Mouse (Mus musculus): ENCODE results near the gene Gm17374. TPM values are rescaled to one million over a fixed set of nuclear protein-coding genes. Genes with fewer than 3 reads are reported as not detected.
"Not testable (repeated sequence)": the region's sequence is repeated elsewhere in the genome, so short reads cannot be mapped to it uniquely, and the experiment has no call there.

Gm17374 gene
- polyA plus RNA-seq, 1 experiment from 2014 or later, result not detected

- Histone ChIP-seq H3K9me3 (ENCODE audit: low read depth, low read length) (no peaks in the 10 kb centered on the region), H3K4me1 (ENCODE audit: insufficient read depth) (no peaks in the 10 kb centered on the region), H3K27ac (ENCODE audit: low read depth) (no peak overlapping the region), H3K4me2 (no peak overlapping the region), H3K36me3 (ENCODE audit: insufficient read depth) (peaks cover 49% of the 10 kb centered on the region), H3K9ac (no peak overlapping the region), H3K4me3 (ENCODE audit: low read depth, low read length) (no peak overlapping the region), H3K27me3 (ENCODE audit: insufficient read depth, low read length) (no peaks in the 10 kb centered on the region)
- WGBS, result 94% methylated on average over 5 of the region's 5 CpGs
- TF ChIP-seq CTCF (IDR thresholded peaks at IDR 0.05; ENCODE audit: low read depth), result no peak
- no peak for DNase-seq
- ATAC-seq (ENCODE audit: insufficient read depth), result no peak
Observed at GRCm38 (mm10) chr2:140163351-140163854, 11.6 kb downstream of the Gm17374 start.

GRCm38 (mm10) chr2:140169057-140169456 is 17.2 kb downstream of the Gm17374 start:
- no peak overlapping the region for H3K27ac ChIP-seq (ENCODE audit: low read depth)
- H3K9ac ChIP-seq, result no peak overlapping the region
- H3K27me3 ChIP-seq (ENCODE audit: insufficient read depth, low read length), result no peaks in the 10 kb centered on the region
- no peak for ATAC-seq (ENCODE audit: insufficient read depth)
- peaks cover 7% of the 10 kb centered on the region for H3K4me1 ChIP-seq (ENCODE audit: insufficient read depth)
- WGBS, result 66% methylated on average over 1 of the region's 1 CpGs
- TF ChIP-seq CTCF (IDR thresholded peaks at IDR 0.05; ENCODE audit: low read depth), result no peak
- peak overlapping the region; percentile 77 for H3K4me2 ChIP-seq
- no peaks in the 10 kb centered on the region for H3K9me3 ChIP-seq (ENCODE audit: low read depth, low read length)
- DNase-seq, result no peak
- H3K4me3 ChIP-seq (ENCODE audit: low read depth, low read length), result peak overlapping the region; percentile 82
- peaks cover 28% of the 10 kb centered on the region for H3K36me3 ChIP-seq (ENCODE audit: insufficient read depth)

DNA sequence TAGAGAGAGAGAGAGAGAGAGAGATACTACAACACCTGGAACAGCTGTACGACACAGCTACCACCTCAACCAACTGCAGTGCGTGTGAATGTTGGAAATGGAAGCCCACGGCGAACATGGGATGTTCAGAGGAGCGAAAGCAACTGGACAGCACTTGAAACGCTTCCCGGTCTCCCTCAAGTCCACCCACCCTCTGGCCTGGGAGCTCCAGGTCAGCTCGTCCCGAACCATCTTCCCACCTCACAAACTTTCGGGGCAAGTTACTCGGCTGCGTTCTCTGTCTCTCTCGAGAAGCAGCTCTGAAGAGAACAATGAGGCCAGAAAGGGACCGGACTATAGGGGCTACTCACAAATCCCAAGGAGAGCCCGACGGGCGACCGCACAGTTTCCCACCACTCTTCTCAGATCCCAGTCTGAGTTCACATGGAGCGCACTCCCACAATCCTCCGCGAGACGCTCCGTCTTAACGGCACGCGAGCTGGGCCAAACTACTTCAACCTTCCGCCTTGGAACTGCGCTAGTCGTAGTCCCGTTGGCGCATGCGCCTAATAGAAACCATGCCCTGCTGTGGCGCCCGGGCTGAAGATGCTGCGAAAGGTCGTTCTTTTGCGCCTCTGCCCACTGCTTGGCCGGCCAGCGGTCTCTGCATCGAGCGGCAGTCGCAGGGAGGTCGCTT is 18.4 kb downstream of the Gm17374 start, which contains the start of the genes Esf1 and Ndufaf5:
Gene Esf1 (minus strand): TSS at position 438 of the 676 bp plus-strand sequence.
Gene Ndufaf5 (plus strand): TSS at position 523 of the 676 bp plus-strand sequence.
- Histone ChIP-seq H3K4me1 (ENCODE audit: insufficient read depth) (peaks cover 7% of the 10 kb centered on the region), H3K4me3 (ENCODE audit: low read depth, low read length) (peak within 1 kb of the TSS; percentile 82), H3K27me3 (ENCODE audit: insufficient read depth, low read length) (no peaks in the 10 kb centered on the region), H3K9me3 (ENCODE audit: low read depth, low read length) (no peaks in the 10 kb centered on the region), H3K36me3 (ENCODE audit: insufficient read depth) (peaks cover 24% of the 10 kb centered on the region), H3K27ac (ENCODE audit: low read depth) (peak within 1 kb of the TSS; percentile 58; the same call in 1 of the 2 replicates), H3K9ac (peak within 1 kb of the TSS; percentile 92), H3K4me2 (peak within 1 kb of the TSS; percentile 77)
- DNase-seq, result peak; percentile 99
- 0% methylated on average over 43 of the region's 43 CpGs for WGBS
- TF ChIP-seq CTCF (IDR thresholded peaks at IDR 0.05; ENCODE audit: low read depth), result no peak
- ATAC-seq (ENCODE audit: insufficient read depth), result peak; percentile 99

GRCm38 (mm10) chr2:140170803-140171553 is 19.1 kb downstream of the Gm17374 start:
- DNase-seq, result peak; percentile 55
- peaks cover 21% of the 10 kb centered on the region for H3K36me3 ChIP-seq (ENCODE audit: insufficient read depth)

GRCm38 (mm10) chr2:140185685-140186210 is 33.9 kb downstream of the Gm17374 start:
- not testable (repeated sequence) for H3K9me3 ChIP-seq (ENCODE audit: low read depth, low read length); H3K4me2 ChIP-seq; ATAC-seq (ENCODE audit: insufficient read depth); DNase-seq; H3K4me1 ChIP-seq (ENCODE audit: insufficient read depth); H3K4me3 ChIP-seq (ENCODE audit: low read depth, low read length); H3K27me3 ChIP-seq (ENCODE audit: insufficient read depth, low read length); H3K27ac ChIP-seq (ENCODE audit: low read depth); H3K9ac ChIP-seq
- WGBS, result 89% methylated on average over 3 of the region's 3 CpGs
- H3K36me3 ChIP-seq (ENCODE audit: insufficient read depth), result peaks cover 39% of the 10 kb centered on the region
- peak; percentile 11 for TF ChIP-seq CTCF (IDR thresholded peaks at IDR 0.05; ENCODE audit: low read depth)

More at GRCm38 (mm10) chr2:140170803-140171553, 19.1 kb downstream of the Gm17374 start:
- no peaks in the 10 kb centered on the region for H3K27me3 ChIP-seq (ENCODE audit: insufficient read depth, low read length)
- 6% methylated on average over 28 of the region's 28 CpGs for WGBS
- H3K4me2 ChIP-seq, result peak overlapping the region; percentile 77
- ATAC-seq (ENCODE audit: insufficient read depth), result peak; percentile 93
- H3K4me1 ChIP-seq (ENCODE audit: insufficient read depth), result peaks cover 7% of the 10 kb centered on the region
- H3K4me3 ChIP-seq (ENCODE audit: low read depth, low read length), result peak overlapping the region; percentile 82
- H3K27ac ChIP-seq (ENCODE audit: low read depth), result peak overlapping the region; percentile 58; the same call in 1 of the 2 replicates
- peak overlapping the region; percentile 92 for H3K9ac ChIP-seq
- no peaks in the 10 kb centered on the region for H3K9me3 ChIP-seq (ENCODE audit: low read depth, low read length)
- no peak for TF ChIP-seq CTCF (IDR thresholded peaks at IDR 0.05; ENCODE audit: low read depth)

- H3K9ac ChIP-seq, result no peak overlapping the region
- 58% methylated on average over 2 of the region's 2 CpGs for WGBS
- peaks cover 39% of the 10 kb centered on the region for H3K36me3 ChIP-seq (ENCODE audit: insufficient read depth)
- H3K4me3 ChIP-seq (ENCODE audit: low read depth, low read length), result no peak overlapping the region
- H3K4me2 ChIP-seq, result no peak overlapping the region
- DNase-seq (peak; percentile 34), ATAC-seq (ENCODE audit: insufficient read depth) (no peak)
- H3K27me3 ChIP-seq (ENCODE audit: insufficient read depth, low read length), result no peaks in the 10 kb centered on the region
- peak; percentile 28 for TF ChIP-seq CTCF (IDR thresholded peaks at IDR 0.05; ENCODE audit: low read depth)
- H3K27ac ChIP-seq (ENCODE audit: low read depth), result no peak overlapping the region
- H3K9me3 ChIP-seq (ENCODE audit: low read depth, low read length), result no peaks in the 10 kb centered on the region
- no peaks in the 10 kb centered on the region for H3K4me1 ChIP-seq (ENCODE audit: insufficient read depth)
Observed at GRCm38 (mm10) chr2:140200713-140201112, 48.9 kb downstream of the Gm17374 start.

Data from lung, embryonic 14.5 days (tissue).